In the genomic region with DNA sequence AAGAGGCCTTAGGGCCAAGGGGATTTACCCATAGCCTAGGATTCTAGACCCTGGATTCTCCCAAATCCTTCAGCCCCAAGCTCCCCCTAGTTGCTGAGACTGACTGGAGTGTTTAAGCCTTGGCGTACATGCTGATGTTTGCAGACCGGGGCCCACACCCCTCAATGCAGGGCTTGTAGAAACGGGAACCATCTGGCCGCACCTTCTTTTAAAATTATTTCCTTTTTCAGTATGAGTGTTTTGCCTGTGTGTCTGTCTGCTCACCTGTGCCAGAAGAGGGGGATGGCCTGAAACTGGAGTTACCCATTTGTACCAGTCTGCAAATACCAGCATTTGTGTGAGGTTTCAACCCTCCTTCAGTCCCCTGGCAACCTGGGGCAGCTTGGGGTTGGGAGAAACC, we compare ENCODE assay signal across 27 mouse cellular contexts. TPM values are rescaled to one million over a fixed set of nuclear protein-coding genes. Genes with fewer than 3 reads are reported as not detected.
DNase-seq lines count a peak whose midpoint lies in the region; ATAC-seq and TF ChIP-seq lines count a peak whose summit lies in the region.
"Had no signal": no experiment of that assay in that cellular context is flagged by ENCODE, and none has a peak within 500 bp of the region (broad histone marks: within the 10 kb centered on the region; RNA-seq: fewer than 3 reads in every experiment).

No protein-coding gene starts in this region.

- ATAC-seq in stomach, postnatal 0 days (ENCODE audit: low FRiP score, low TSS enrichment) = no peak
- ATAC-seq in midbrain, embryonic 15.5 days (replicated peaks) = no peak
- ATAC-seq in intestine, embryonic 15.5 days = no peak
- ATAC-seq: forebrain, embryonic 14.5 days; forebrain, postnatal 0 days; Patski had no signal

- H3K4me2 ChIP-seq in stomach, postnatal 0 days (replicated peaks; ENCODE audit: low read depth) = no peak overlapping the region
- no peak overlapping the region for H3K4me2 ChIP-seq in midbrain, embryonic 15.5 days
- H3K4me2 ChIP-seq in intestine, embryonic 15.5 days (replicated peaks) = no peak overlapping the region
- H3K4me2 ChIP-seq: heart, embryonic 11.5 days; hindbrain, embryonic 12.5 days; hindbrain, embryonic 15.5 days had no signal

- no peaks in the 10 kb centered on the region; the same call in 1 of the 2 replicates for H3K36me3 ChIP-seq in splenic B cell, adult 2 months (ENCODE audit: control insufficient read depth, insufficient read depth, low read length, poor library complexity, severe bottlenecking)
- H3K36me3 ChIP-seq in stomach, postnatal 0 days (ENCODE audit: control insufficient read depth, insufficient read depth, low read length) = peaks cover 5% of the 10 kb centered on the region; the same call in 1 of the 2 replicates
- no peaks in the 10 kb centered on the region for H3K36me3 ChIP-seq in midbrain, embryonic 15.5 days (replicated peaks)
- no peaks in the 10 kb centered on the region for H3K36me3 ChIP-seq in intestine, embryonic 15.5 days
- H3K36me3 ChIP-seq: G1E; hindbrain, embryonic 12.5 days; hindbrain, embryonic 15.5 days had no signal

- DNase-seq in spleen, postnatal 36 days (ENCODE audit: low spot score in 2 of 2) = peak; percentile 24 to 39
- DNase-seq in spleen, postnatal 10 days (ENCODE audit: low spot score in 2 of 2) = no peak
- peak; percentile 26 for DNase-seq in splenic B cell, adult 2 months (ENCODE audit: low read depth, low spot score)
- DNase-seq in stomach, postnatal 0 days (ENCODE audit: low spot score) = no peak
- DNase-seq: adrenal gland, postnatal 10 days; adrenal gland, postnatal 36 days; cerebellum, adult 18-20 months; cerebellum, adult 9-10 months; cerebellum, postnatal 14 days; forebrain, postnatal 0 days; gastrocnemius, adult 2 months; gastrocnemius, postnatal 14 days; heart, adult 11 months had no signal

- TF ChIP-seq EP300 in stomach, postnatal 0 days (optimal IDR thresholded peaks at IDR 0.05) = no peak

- H3K27ac ChIP-seq in stomach, postnatal 0 days (replicated peaks) = no peak overlapping the region
- no peak overlapping the region for H3K27ac ChIP-seq in midbrain, embryonic 15.5 days
- no peak overlapping the region for H3K27ac ChIP-seq in intestine, embryonic 15.5 days
- H3K27ac ChIP-seq: gastrocnemius, adult 2 months; hindbrain, embryonic 12.5 days; hindbrain, embryonic 15.5 days had no signal

- no peaks in the 10 kb centered on the region for H3K9me3 ChIP-seq in stomach, postnatal 0 days (ENCODE audit: control insufficient read depth, low read length)
- no peaks in the 10 kb centered on the region for H3K9me3 ChIP-seq in midbrain, embryonic 15.5 days
- H3K9me3 ChIP-seq in intestine, embryonic 15.5 days = no peaks in the 10 kb centered on the region
- H3K9me3 ChIP-seq: G1E; hindbrain, embryonic 12.5 days; hindbrain, embryonic 15.5 days had no signal

- 47% methylated on average over 4 of the region's 4 CpGs for WGBS in stomach, postnatal 0 days
- WGBS in midbrain, embryonic 15.5 days = 88% methylated on average over 4 of the region's 4 CpGs
- 69% methylated on average over 4 of the region's 4 CpGs for WGBS in intestine, embryonic 15.5 days

- no peaks in the 10 kb centered on the region for H3K27me3 ChIP-seq in splenic B cell, adult 2 months (ENCODE audit: control insufficient read depth, insufficient read depth, low read length, poor library complexity, severe bottlenecking)
- no peaks in the 10 kb centered on the region for H3K27me3 ChIP-seq in stomach, postnatal 0 days (ENCODE audit: control insufficient read depth, insufficient read depth, low read length)
- H3K27me3 ChIP-seq in midbrain, embryonic 15.5 days (replicated peaks) = peaks cover 8% of the 10 kb centered on the region
- H3K27me3 ChIP-seq in intestine, embryonic 15.5 days (replicated peaks) = no peaks in the 10 kb centered on the region
- H3K27me3 ChIP-seq: Patski had no signal

- peaks cover 4% of the 10 kb centered on the region; the same call in 1 of the 2 replicates for H3K4me1 ChIP-seq in stomach, postnatal 0 days (replicated peaks; ENCODE audit: control insufficient read depth, insufficient read depth)
- no peaks in the 10 kb centered on the region for H3K4me1 ChIP-seq in midbrain, embryonic 15.5 days
- peaks cover 21% of the 10 kb centered on the region for H3K4me1 ChIP-seq in intestine, embryonic 15.5 days (replicated peaks)

- no peak overlapping the region for H3K9ac ChIP-seq in stomach, postnatal 0 days (ENCODE audit: low read length)
- H3K9ac ChIP-seq in midbrain, embryonic 15.5 days = no peak overlapping the region
- no peak overlapping the region for H3K9ac ChIP-seq in intestine, embryonic 15.5 days
- H3K9ac ChIP-seq: forebrain, postnatal 0 days; hindbrain, embryonic 12.5 days; hindbrain, embryonic 15.5 days had no signal

- peak; percentile 32 for TF ChIP-seq CTCF in stomach, postnatal 0 days (IDR thresholded peaks at IDR 0.05; ENCODE audit: low read depth)

- H3K4me3 ChIP-seq in stomach, postnatal 0 days (ENCODE audit: low read depth, low read length) = no peak overlapping the region
- H3K4me3 ChIP-seq in midbrain, embryonic 15.5 days = no peak overlapping the region
- no peak overlapping the region for H3K4me3 ChIP-seq in intestine, embryonic 15.5 days (replicated peaks)
- H3K4me3 ChIP-seq: gastrocnemius, adult 2 months; hindbrain, embryonic 12.5 days; hindbrain, embryonic 15.5 days had no signal

RNA-seq across cellular contexts. Expression of gene Gpr157, which starts 10.7 kb away (rescaled TPM):
- 0.55 and 0.75 TPM in 2 replicates for polyA plus RNA-seq in stomach, postnatal 0 days (2015; fragmentation: Nextera tagmentation; extraction: Ambion mirVana)
- polyA plus RNA-seq in midbrain, embryonic 15.5 days (2015; fragmentation: Nextera tagmentation; extraction: Ambion mirVana) = 0.32 and 0.55 TPM in 2 replicates
- 1.3 and 1.5 TPM in 2 replicates for polyA plus RNA-seq in intestine, embryonic 15.5 days (2015; fragmentation: Nextera tagmentation; extraction: Ambion mirVana)

RNA-seq across cellular contexts. Expression of gene Slc2a5, which starts 21.2 kb away (rescaled TPM):
- polyA plus RNA-seq in stomach, postnatal 0 days (2015; fragmentation: Nextera tagmentation; extraction: Ambion mirVana) = 0.76 and 0.80 TPM in 2 replicates
- 1.6 and 2.9 TPM in 2 replicates for polyA plus RNA-seq in midbrain, embryonic 15.5 days (2015; fragmentation: Nextera tagmentation; extraction: Ambion mirVana)
- 2.2 TPM in 2 replicates for polyA plus RNA-seq in intestine, embryonic 15.5 days (2015; fragmentation: Nextera tagmentation; extraction: Ambion mirVana)
- polyA plus RNA-seq: G1E, Patski had no signal

RNA-seq across cellular contexts. Expression of gene Slc2a7, which starts 50.9 kb away (rescaled TPM):
- 0.24 TPM in 1 of 2 replicates, not detected in the other for polyA plus RNA-seq in stomach, postnatal 0 days (2015; fragmentation: Nextera tagmentation; extraction: Ambion mirVana)
- not detected in 2 replicates for polyA plus RNA-seq in midbrain, embryonic 15.5 days (2015; fragmentation: Nextera tagmentation; extraction: Ambion mirVana)
- 0.30 and 0.63 TPM in 2 replicates for polyA plus RNA-seq in intestine, embryonic 15.5 days (2015; fragmentation: Nextera tagmentation; extraction: Ambion mirVana)
- polyA plus RNA-seq: embryonic facial prominence, embryonic 11.5 days; embryonic facial prominence, embryonic 14.5 days; forebrain, embryonic 11.5 days; forebrain, embryonic 14.5 days; forebrain, postnatal 0 days; frontal cortex, adult 2 months; G1E; heart, embryonic 11.5 days; heart, embryonic 14.5 days; heart, postnatal 0 days; hindbrain, embryonic 12.5 days; hindbrain, embryonic 15.5 days; Patski had no signal

Comparison
In these comparisons a context has a peak if more than half of its experiments do, and no peak if none do; other contexts are left out.
1. DNase-seq: peak in spleen, postnatal 36 days (2 of 2) and splenic B cell, adult 2 months (single experiment); none in spleen, postnatal 10 days (0 of 2) and stomach, postnatal 0 days (single experiment).